Mouse (Mus musculus) intestine, postnatal 0 days (tissue): ENCODE measurements around the gene Vmn2r-ps130. TPM values are rescaled to one million over a fixed set of nuclear protein-coding genes. Genes with fewer than 3 reads are reported as not detected.
"Not testable (repeated sequence)": the region's sequence is repeated elsewhere in the genome, so short reads cannot be mapped to it uniquely, and the experiment has no call there.

Source experiments
- ATAC-seq: fragments of 200-750 bp; cut with Nextera tagmentation; 2 replicates; pipeline ENCODE4 v1.8.0; 2017; ENCODE audit warnings: mild to moderate bottlenecking, moderate TSS enrichment, moderate library complexity
- H3K27ac ChIP-seq: fragments of 300-500 bp; sonication (generic); 2 replicates; pipeline ENCODE4 v1.5.1; 2014; ENCODE audit warnings: mild to moderate bottlenecking, low read depth, low read length, moderate library complexity
- H3K27me3 ChIP-seq: fragments of 300-500 bp; sonication (generic); replicated peaks from 2 replicates; pipeline ENCODE4 v1.6.1; 2014; ENCODE audit warnings: low read length, mixed read lengths; ENCODE audit not compliant: control insufficient read depth, insufficient read depth
- H3K36me3 ChIP-seq: fragments of 300-500 bp; sonication (generic); 2 replicates; pipeline ENCODE4 v1.6.1; 2014; ENCODE audit warnings: mild to moderate bottlenecking, moderate library complexity; ENCODE audit not compliant: control insufficient read depth, insufficient read depth
- H3K4me1 ChIP-seq: fragments of 300-500 bp; sonication (generic); replicated peaks from 2 replicates; pipeline ENCODE4 v1.6.1; 2014; ENCODE audit warnings: antibody characterized with exemption, low read length, mixed read lengths; ENCODE audit not compliant: control insufficient read depth, insufficient read depth
- H3K4me2 ChIP-seq: fragments of 300-500 bp; sonication (generic); replicated peaks from 2 replicates; pipeline ENCODE4 v1.6.1; 2014; ENCODE audit warnings: low read depth, mild to moderate bottlenecking, moderate library complexity
- H3K4me3 ChIP-seq: fragments of 300-500 bp; sonication (generic); 2 replicates; pipeline ENCODE4 v1.5.1; 2014; ENCODE audit warnings: low read depth, low read length
- H3K9ac ChIP-seq: fragments of 300-500 bp; sonication (generic); 2 replicates; pipeline ENCODE4 v1.6.1; 2014; ENCODE audit warnings: mild to moderate bottlenecking, low read depth, low read length
- H3K9me3 ChIP-seq: fragments of 300-500 bp; sonication (generic); 2 replicates; pipeline ENCODE4 v1.6.1; 2016; ENCODE audit warnings: mixed run types; ENCODE audit not compliant: control insufficient read depth
- WGBS: fragments of 180-500 bp; shearing (Covaris S2); extraction: QIAGEN DNeasy Blood & Tissue Kit; methylation state at CpG from one replicate; pipeline ENCODE4 v1.1.7; 2014; 5-methylcytosine and 5-hydroxymethylcytosine counted together
- polyA plus RNA-seq: library from polyadenylated mRNA; unstranded; fragments of >200 nt; fragmentation: Nextera tagmentation; extraction: Ambion mirVana; gene quantifications from 2 replicates; pipeline ENCODE4 v1.2.1, GENCODE M21; 2015

Gene Vmn2r-ps130
- not detected in 2 replicates for polyA plus RNA-seq

DNA sequence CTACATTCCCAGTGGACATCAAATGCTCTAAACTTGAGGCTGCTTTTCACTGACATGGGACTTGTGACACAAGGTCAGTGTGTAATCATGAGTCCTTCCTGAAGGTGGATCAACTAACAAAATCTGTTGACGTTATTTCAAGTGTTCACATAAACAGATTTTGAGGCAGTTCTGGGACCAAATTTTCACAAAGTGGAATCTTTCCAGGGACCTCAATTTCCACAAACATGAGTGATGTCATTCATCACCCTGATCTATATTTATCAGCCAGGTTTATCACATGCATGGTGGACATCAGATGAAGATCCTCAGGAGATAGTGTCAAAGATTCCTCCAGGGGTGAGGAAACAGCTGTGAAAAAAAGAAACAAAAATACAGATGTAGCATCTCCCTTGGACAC is at the start of gene Vmn2r-ps130:
TSS of gene Vmn2r-ps130 (plus strand) at position 301 of the 400 bp plus-strand sequence.
- H3K27me3 ChIP-seq, H3K4me3 ChIP-seq, H3K4me1 ChIP-seq, H3K27ac ChIP-seq, H3K9me3 ChIP-seq, H3K4me2 ChIP-seq, ATAC-seq, H3K36me3 ChIP-seq, H3K9ac ChIP-seq: not testable (repeated sequence)
- no CpG with 5 or more reads among the region's 1 CpGs for WGBS

Other genes starting within 250 kb of the Vmn2r-ps130 start
- 8.3 and 8.9 TPM in 2 replicates for gene Zfp945, start 194.0 kb upstream of the Vmn2r-ps130 start, polyA plus RNA-seq
- not detected in 2 replicates for gene Vmn2r113, start 118.2 kb upstream of the Vmn2r-ps130 start, polyA plus RNA-seq
- gene Zfp40, start 132.1 kb downstream of the Vmn2r-ps130 start, polyA plus RNA-seq, result 3.2 and 4.1 TPM in 2 replicates